Mouse (Mus musculus): ENCODE results near the gene Urb1.

GRCm38 (mm10) chr16:90837431-90837830 lies 27.2 kb upstream of the Urb1 start:
- TF ChIP-seq CTCF (IDR thresholded peaks at IDR 0.05; ENCODE audit: extremely low read depth, insufficient read depth, insufficient read length, insufficient replicate concordance): no peak
- TF ChIP-seq POLR2A (IDR thresholded peaks at IDR 0.05; ENCODE audit: low read depth, low read length): no peak
